In genomic region chr7:130681798-130682197, GRCm38 (mm10) we compare ENCODE assay signal across 8 mouse cellular contexts.
DNase-seq lines count a peak whose midpoint lies in the region; ATAC-seq lines count a peak whose summit lies in the region.

No protein-coding gene starts in this region.

- H3K27ac ChIP-seq in embryonic facial prominence, embryonic 12.5 days = 0 out of 2 replicates have a peak overlapping the region, but pooled peaks have one; percentile 18
- no peak overlapping the region for H3K27ac ChIP-seq in embryonic facial prominence, embryonic 10.5 days (replicated peaks)
- 0 out of 2 replicates have a peak overlapping the region, but pooled peaks have one; percentile 44 for H3K27ac ChIP-seq in embryonic facial prominence, embryonic 13.5 days

- no peak for ATAC-seq in embryonic facial prominence, embryonic 12.5 days (ENCODE audit: insufficient number of reproducible peaks, insufficient read depth, low FRiP score, low TSS enrichment)
- ATAC-seq in embryonic facial prominence, embryonic 13.5 days (ENCODE audit: insufficient number of reproducible peaks, insufficient read depth, low FRiP score, low TSS enrichment, low read depth) = no peak
- no peak for ATAC-seq in inflammation-experienced regulatory T-cells, adult 6 months

- no peak overlapping the region for H3K4me3 ChIP-seq in embryonic facial prominence, embryonic 12.5 days
- no peak overlapping the region for H3K4me3 ChIP-seq in embryonic facial prominence, embryonic 10.5 days
- H3K4me3 ChIP-seq in embryonic facial prominence, embryonic 13.5 days = no peak overlapping the region

- no peaks in the 10 kb centered on the region for H3K9me3 ChIP-seq in embryonic facial prominence, embryonic 12.5 days
- no peaks in the 10 kb centered on the region for H3K9me3 ChIP-seq in embryonic facial prominence, embryonic 10.5 days
- H3K9me3 ChIP-seq in embryonic facial prominence, embryonic 13.5 days = no peaks in the 10 kb centered on the region

- peaks cover 9% of the 10 kb centered on the region; the same call in 1 of the 2 replicates for H3K4me1 ChIP-seq in embryonic facial prominence, embryonic 12.5 days
- H3K4me1 ChIP-seq in embryonic facial prominence, embryonic 10.5 days = peaks cover 9% of the 10 kb centered on the region
- H3K4me1 ChIP-seq in embryonic facial prominence, embryonic 13.5 days = peaks cover 31% of the 10 kb centered on the region

- H3K36me3 ChIP-seq in embryonic facial prominence, embryonic 12.5 days = no peaks in the 10 kb centered on the region
- H3K36me3 ChIP-seq in embryonic facial prominence, embryonic 10.5 days (replicated peaks) = peaks cover 16% of the 10 kb centered on the region
- H3K36me3 ChIP-seq in embryonic facial prominence, embryonic 13.5 days = no peaks in the 10 kb centered on the region

- intact Hi-C loops in heart, postnatal 14 days (cut with DNase I) = no loop called here
- intact Hi-C loops in left cerebral cortex, postnatal 14 days (cut with DNase I) = no loop called here

- no peak overlapping the region for H3K4me2 ChIP-seq in embryonic facial prominence, embryonic 12.5 days (replicated peaks)
- no peak overlapping the region for H3K4me2 ChIP-seq in embryonic facial prominence, embryonic 13.5 days

- no peaks in the 10 kb centered on the region for H3K27me3 ChIP-seq in embryonic facial prominence, embryonic 12.5 days
- H3K27me3 ChIP-seq in embryonic facial prominence, embryonic 10.5 days (replicated peaks; ENCODE audit: low read depth, poor library complexity, severe bottlenecking) = no peaks in the 10 kb centered on the region
- H3K27me3 ChIP-seq in embryonic facial prominence, embryonic 13.5 days = no peaks in the 10 kb centered on the region

- DNase-seq in embryonic facial prominence, embryonic 10.5 days (ENCODE audit: low spot score) = no peak
- DNase-seq in 416B (ENCODE audit: low read depth) = peak; percentile 81
- DNase-seq in heart, postnatal 14 days = peak; percentile 62 to 69
- DNase-seq in left cerebral cortex, postnatal 14 days (ENCODE audit: low spot score in 2 of 2) = peak; percentile 85 to 87
- no peak for DNase-seq in thymus, postnatal 4 days

- 75% methylated on average over 4 of the region's 4 CpGs for WGBS in embryonic facial prominence, embryonic 12.5 days
- 89% methylated on average over 4 of the region's 4 CpGs for WGBS in embryonic facial prominence, embryonic 10.5 days
- WGBS in embryonic facial prominence, embryonic 13.5 days = 58% methylated on average over 4 of the region's 4 CpGs

- no peak overlapping the region for H3K9ac ChIP-seq in embryonic facial prominence, embryonic 12.5 days
- H3K9ac ChIP-seq in embryonic facial prominence, embryonic 13.5 days = peak overlapping the region; percentile 6; the same call in 1 of the 2 replicates

Comparison
In these comparisons a context has a peak if more than half of its experiments do, and no peak if none do; other contexts are left out.
1. DNase-seq: peak in 416B (single experiment), heart, postnatal 14 days (2 of 2) and left cerebral cortex, postnatal 14 days (2 of 2); none in embryonic facial prominence, embryonic 10.5 days (single experiment) and thymus, postnatal 4 days (single experiment).